Comparison of ENCODE assay signal across 9 mouse cellular contexts in the genomic region with DNA sequence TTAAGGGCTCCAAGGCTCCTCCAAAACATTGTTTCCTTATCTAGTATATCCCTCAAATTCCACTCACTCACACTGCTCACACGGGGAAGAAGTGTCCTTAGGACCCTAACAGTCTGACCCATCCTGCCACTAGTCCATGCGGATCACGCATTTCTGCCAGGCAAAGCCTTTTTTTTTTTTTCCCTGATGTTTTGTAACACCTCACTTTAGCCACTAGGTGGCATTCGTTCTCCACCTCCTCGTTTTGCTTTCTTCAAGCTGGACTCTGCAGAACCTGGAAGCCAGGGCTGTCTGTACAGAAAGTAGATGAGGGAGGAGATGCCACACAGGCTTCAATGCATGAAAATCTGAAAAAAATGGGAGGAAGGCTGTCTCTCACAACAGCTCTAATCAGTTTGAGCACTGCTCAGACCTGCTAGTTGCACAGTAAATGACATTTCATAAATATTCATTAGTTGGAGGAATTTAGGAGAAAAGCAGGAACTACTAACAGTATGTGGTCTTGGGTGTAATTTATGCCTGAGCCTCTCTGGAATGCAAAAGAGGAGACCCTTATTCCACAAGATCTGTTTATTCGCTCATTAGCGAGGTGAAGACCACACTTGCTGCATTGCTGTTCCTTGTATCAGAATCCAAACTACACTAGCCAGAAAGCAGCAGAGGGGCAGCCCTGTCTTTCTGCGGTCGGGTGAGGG. TPM values are rescaled to one million over a fixed set of nuclear protein-coding genes. Genes with fewer than 3 reads are reported as not detected.
A peak's percentile ranks its signal among the peaks of the same experiment; 100 is the strongest.
DNase-seq lines count a peak whose midpoint lies in the region; ATAC-seq and TF ChIP-seq lines count a peak whose summit lies in the region.
"Had no signal": no experiment of that assay in that cellular context is flagged by ENCODE, and none has a peak within 500 bp of the region (broad histone marks: within the 10 kb centered on the region; RNA-seq: fewer than 3 reads in every experiment).

No protein-coding gene starts in this region.

- no peak for TF ChIP-seq POLR2A in cerebellum, adult 2 months (IDR thresholded peaks at IDR 0.05; ENCODE audit: borderline replicate concordance, insufficient read depth, low read length)

- 19% methylated on average over 9 of the region's 9 CpGs for WGBS in cerebellum, adult 2 months
- 22% methylated on average over 9 of the region's 9 CpGs for WGBS in limb, embryonic 12.5 days
- 14% methylated on average over 9 of the region's 9 CpGs for WGBS in neural tube, embryonic 13.5 days

- peak; percentile 35 for DNase-seq in CD4-positive helper T cell, adult 2 months (ENCODE audit: low read depth, low spot score)
- DNase-seq in MEL-GATA-1-ER (ENCODE audit: extremely low read depth, low read depth), result peak; percentile 33
- peak; percentile 46 for DNase-seq in cerebellum, adult 2 months
- DNase-seq in forelimb bud, embryonic 11.5 days (ENCODE audit: low read depth, low spot score), result peak; percentile 73
- peak; percentile 48 for DNase-seq in kidney, adult 9 months

- no peak overlapping the region for H3K4me2 ChIP-seq in limb, embryonic 12.5 days
- H3K4me2 ChIP-seq in neural tube, embryonic 13.5 days, result peak overlapping the region; percentile 22; the same call in 1 of the 2 replicates
- H3K4me2 ChIP-seq: limb, embryonic 15.5 days had no signal

- H3K4me1 ChIP-seq in cerebellum, adult 2 months (ENCODE audit: control insufficient read depth, insufficient read depth, low read length), result no peaks in the 10 kb centered on the region
- peaks cover 7% of the 10 kb centered on the region; the same call in 1 of the 2 replicates for H3K4me1 ChIP-seq in limb, embryonic 12.5 days (replicated peaks)
- H3K4me1 ChIP-seq in neural tube, embryonic 13.5 days (replicated peaks), result peaks cover 7% of the 10 kb centered on the region
- H3K4me1 ChIP-seq: limb, embryonic 15.5 days had no signal

- no peaks in the 10 kb centered on the region for H3K9me3 ChIP-seq in limb, embryonic 12.5 days
- H3K9me3 ChIP-seq in neural tube, embryonic 13.5 days, result no peaks in the 10 kb centered on the region
- H3K9me3 ChIP-seq: limb, embryonic 15.5 days had no signal

- H3K27me3 ChIP-seq in cerebellum, adult 2 months (ENCODE audit: control insufficient read depth, insufficient read depth, low read length), result no peaks in the 10 kb centered on the region
- no peaks in the 10 kb centered on the region for H3K27me3 ChIP-seq in limb, embryonic 12.5 days
- no peaks in the 10 kb centered on the region for H3K27me3 ChIP-seq in neural tube, embryonic 13.5 days
- H3K27me3 ChIP-seq: limb, embryonic 15.5 days had no signal

- no peak overlapping the region for H3K9ac ChIP-seq in limb, embryonic 12.5 days (replicated peaks)
- H3K9ac ChIP-seq in neural tube, embryonic 13.5 days, result no peak overlapping the region
- H3K9ac ChIP-seq: limb, embryonic 15.5 days had no signal

- peak; percentile 75 for TF ChIP-seq CTCF in cerebellum, adult 2 months (IDR thresholded peaks at IDR 0.05; ENCODE audit: borderline replicate concordance, insufficient read depth, low read depth, low read length)

- no peaks in the 10 kb centered on the region for H3K36me3 ChIP-seq in limb, embryonic 12.5 days
- H3K36me3 ChIP-seq in neural tube, embryonic 13.5 days, result no peaks in the 10 kb centered on the region
- H3K36me3 ChIP-seq: limb, embryonic 15.5 days had no signal

- ATAC-seq in limb, embryonic 12.5 days (ENCODE audit: insufficient number of reproducible peaks, insufficient read depth, low FRiP score, low TSS enrichment, low read depth), result peak; percentile 52; the same call in 1 of the 2 replicates
- peak; percentile 92 for ATAC-seq in neural tube, embryonic 13.5 days (ENCODE audit: low read depth)
- no peak for ATAC-seq in inflammation-experienced regulatory T-cells, adult 6 months

- no peak overlapping the region for H3K4me3 ChIP-seq in cerebellum, adult 2 months (replicated peaks; ENCODE audit: insufficient read depth, low read depth, low read length)
- no peak overlapping the region for H3K4me3 ChIP-seq in limb, embryonic 12.5 days (replicated peaks)
- no peak overlapping the region for H3K4me3 ChIP-seq in neural tube, embryonic 13.5 days
- H3K4me3 ChIP-seq: limb, embryonic 15.5 days had no signal

- no peak overlapping the region for H3K27ac ChIP-seq in cerebellum, adult 2 months (ENCODE audit: insufficient read depth, low read length)
- no peak overlapping the region for H3K27ac ChIP-seq in limb, embryonic 12.5 days
- 0 out of 2 replicates have a peak overlapping the region, but pooled peaks have one; percentile 23 for H3K27ac ChIP-seq in neural tube, embryonic 13.5 days (replicated peaks)
- H3K27ac ChIP-seq: limb, embryonic 15.5 days had no signal

RNA-seq across cellular contexts. Expression of a gene that starts 6.9 kb away (rescaled TPM):
- polyA plus RNA-seq in cerebellum, adult 2 months (2012; rRNA removed), result 0.20 and 0.30 TPM in 2 replicates
- polyA plus RNA-seq in limb, embryonic 12.5 days (2016; fragmentation: Nextera tagmentation; extraction: Ambion mirVana), result 0.11 and 0.12 TPM in 2 replicates
- 0.18 and 0.25 TPM in 2 replicates for polyA plus RNA-seq in neural tube, embryonic 13.5 days (2015; fragmentation: Nextera tagmentation; extraction: Ambion mirVana)
- polyA plus RNA-seq in inflammation-experienced regulatory T-cells, adult 6 months (2017; shearing (Covaris generic)), result not detected

RNA-seq across cellular contexts. Expression of a gene that starts 56.9 kb away (rescaled TPM):
- polyA plus RNA-seq in cerebellum, adult 2 months (2012; rRNA removed), result 56.9 and 62.7 TPM in 2 replicates
- polyA plus RNA-seq in limb, embryonic 12.5 days (2016; fragmentation: Nextera tagmentation; extraction: Ambion mirVana), result 57.3 and 61.5 TPM in 2 replicates
- 49.1 and 52.9 TPM in 2 replicates for polyA plus RNA-seq in neural tube, embryonic 13.5 days (2015; fragmentation: Nextera tagmentation; extraction: Ambion mirVana)
- 10 to 100 TPM; 45.3 to 59.2 (median 56.8) TPM for polyA plus RNA-seq in inflammation-experienced regulatory T-cells, adult 6 months (2017; shearing (Covaris generic))
